Mouse (Mus musculus): ENCODE results near the gene Hspa1a. TPM values are rescaled to one million over a fixed set of nuclear protein-coding genes. Genes with fewer than 3 reads are reported as not detected.
A peak's percentile ranks its signal among the peaks of the same experiment; 100 is the strongest.
"Not testable (repeated sequence)": the region's sequence is repeated elsewhere in the genome, so short reads cannot be mapped to it uniquely, and the experiment has no call there.

Gene Hspa1a
- total RNA-seq, 2 experiments from 2014 or later: 5.5 to 49.0 TPM

DNA sequence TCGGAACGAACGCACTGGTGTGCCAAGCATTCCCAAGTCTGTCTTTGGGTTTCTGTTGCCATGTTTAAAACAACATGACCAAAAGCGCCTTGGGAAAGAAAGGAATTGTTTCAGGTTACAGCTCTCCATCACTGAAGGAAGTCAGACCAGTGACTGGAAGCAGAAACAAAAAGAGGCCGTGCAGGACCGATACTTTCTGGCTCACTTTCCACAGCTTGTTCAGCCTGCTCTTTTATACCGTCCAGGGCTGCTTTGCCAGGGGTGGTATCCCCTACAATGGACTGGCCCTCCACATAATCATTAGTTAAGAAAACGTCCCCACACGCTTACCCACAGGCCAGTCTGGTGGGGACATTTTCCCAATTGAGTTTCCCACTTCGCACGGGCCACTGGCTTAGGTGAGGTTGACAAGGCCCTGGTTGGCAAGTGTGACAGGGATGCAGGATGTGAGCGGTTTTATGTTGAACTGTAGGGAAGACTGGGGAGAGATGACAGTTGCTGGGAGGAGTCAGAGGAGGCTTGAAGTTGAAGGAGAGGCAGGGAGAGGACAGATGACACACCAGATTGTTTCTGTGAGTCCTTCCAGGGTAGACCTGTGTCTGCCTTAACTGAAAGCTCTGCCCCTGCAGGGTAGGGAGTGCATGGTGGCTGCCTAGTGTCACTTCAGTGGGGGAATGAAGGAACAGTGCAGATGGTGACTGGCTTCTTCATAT, 30.4 kb upstream of the Hspa1a start:
- ATAC-seq (replicated peaks; ENCODE audit: poor library complexity, severe bottlenecking): no peak

DNA sequence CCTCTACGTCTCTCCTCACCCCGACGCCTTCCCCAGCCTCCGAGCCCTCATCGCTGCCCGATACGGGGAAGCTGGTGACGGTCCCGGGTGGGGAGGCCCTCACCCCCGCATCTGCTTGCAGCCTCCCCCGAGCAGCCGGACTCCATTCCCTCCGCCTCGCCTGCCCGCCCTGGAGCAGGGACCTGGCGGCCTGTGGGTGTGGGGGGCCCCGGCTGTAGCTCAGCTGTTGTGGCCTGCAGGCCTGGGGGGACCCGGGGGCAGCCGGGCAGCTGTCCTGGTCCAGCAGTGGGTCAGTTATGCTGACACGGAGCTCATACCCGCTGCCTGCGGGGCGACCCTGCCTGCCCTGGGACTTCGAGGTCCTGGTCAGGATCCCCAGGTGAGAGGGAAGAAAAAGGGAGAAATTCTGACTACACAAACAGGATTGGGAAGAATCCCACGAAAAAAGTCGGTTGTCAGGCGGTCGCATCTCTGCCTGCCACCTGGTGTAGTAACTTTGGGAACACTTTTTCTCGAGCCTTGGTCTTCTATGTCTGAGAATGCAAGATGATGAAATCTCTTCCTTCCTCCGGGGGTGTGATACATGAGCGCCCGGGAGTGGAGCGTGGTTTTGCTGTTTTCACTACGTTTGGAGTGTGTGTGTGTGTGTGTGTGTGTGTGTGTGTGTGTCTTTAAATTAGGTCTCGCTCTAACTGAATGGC, 29.6 kb upstream of the Hspa1a start:
- peak; percentile 46 for ATAC-seq (replicated peaks; ENCODE audit: poor library complexity, severe bottlenecking)

DNA sequence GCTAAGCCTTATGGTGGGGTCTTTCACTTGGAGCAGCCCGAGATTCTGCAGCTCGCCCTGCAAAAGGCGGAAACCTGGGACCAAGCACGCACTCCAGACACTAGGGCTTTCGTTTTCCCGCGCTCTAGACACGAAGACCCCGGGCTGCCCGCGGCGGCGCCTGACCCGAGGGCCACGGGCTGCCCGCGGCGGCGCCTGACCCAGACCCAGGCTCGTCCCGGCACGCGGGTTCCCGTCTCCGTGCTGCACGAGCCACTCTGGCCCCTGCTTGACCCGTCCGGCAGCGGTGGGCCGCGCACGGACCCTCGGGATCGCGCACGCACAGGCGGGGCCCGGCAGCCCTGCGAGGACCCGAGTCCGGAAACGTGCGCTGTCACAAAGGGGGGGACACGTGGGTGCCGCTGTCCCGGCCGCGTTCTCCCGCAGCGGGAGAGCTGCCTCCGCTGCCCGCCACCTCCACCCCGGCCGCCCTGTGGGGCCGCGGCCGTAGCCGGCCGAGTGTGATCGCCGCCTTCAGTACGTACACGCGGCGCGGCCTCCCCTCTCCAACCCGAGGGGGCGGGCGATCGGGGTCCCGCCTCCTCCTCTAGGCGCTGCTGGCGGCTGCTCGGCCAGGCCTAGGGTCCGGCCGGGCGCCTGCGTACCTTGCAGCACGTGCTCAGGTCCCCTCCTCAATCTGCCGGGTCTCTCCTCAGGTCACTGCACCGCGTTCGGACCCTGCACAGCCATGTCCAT, 28.9 kb upstream of the Hspa1a start, which contains the start of gene Vars:
Gene Vars (plus strand): TSS at position 271 of the 735 bp plus-strand sequence.
- peak; percentile 50 for ATAC-seq (replicated peaks; ENCODE audit: poor library complexity, severe bottlenecking)

DNA sequence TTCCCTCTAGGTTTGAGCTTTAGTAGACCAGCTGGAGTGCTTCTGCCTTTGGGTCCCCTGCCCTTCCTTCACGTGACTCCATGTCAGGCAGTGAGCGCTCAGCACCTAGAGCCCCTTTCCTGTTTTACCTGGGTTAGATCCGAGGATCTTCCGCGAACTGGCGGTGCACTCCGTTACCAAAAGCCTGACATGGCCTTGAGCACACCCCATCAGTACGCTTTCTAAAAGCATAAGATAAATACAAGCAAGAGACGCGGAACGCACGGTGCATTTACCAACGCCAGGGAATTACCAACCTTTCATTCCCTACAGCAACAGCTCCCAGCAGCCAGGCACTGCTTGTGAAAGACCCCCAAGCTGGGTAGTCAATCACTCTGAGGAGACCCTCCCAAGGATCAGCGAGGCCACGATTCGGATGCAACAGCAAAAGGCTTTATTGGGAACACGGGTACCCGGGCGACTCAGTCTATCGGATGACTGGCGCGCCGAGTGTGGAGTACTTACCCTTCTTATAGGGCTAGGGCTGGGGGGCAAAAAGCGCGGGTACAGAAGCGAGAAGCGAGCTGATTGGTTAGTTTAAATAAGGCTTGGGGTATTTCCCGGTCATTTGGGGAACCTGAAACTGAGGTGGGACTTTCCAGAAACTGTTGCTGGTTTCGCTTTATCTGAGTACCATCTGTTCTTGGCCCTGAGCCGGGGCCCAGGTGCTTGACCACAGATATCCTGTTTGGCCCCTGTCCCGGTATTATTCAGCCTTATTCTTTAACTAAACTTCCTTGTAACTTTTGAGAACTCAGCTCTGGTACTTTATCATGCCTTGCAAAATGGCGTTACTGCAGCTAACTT, 28.1 kb upstream of the Hspa1a start:
- ATAC-seq (replicated peaks; ENCODE audit: poor library complexity, severe bottlenecking): peak; percentile 8; the same call in 1 of the 2 replicates

DNA sequence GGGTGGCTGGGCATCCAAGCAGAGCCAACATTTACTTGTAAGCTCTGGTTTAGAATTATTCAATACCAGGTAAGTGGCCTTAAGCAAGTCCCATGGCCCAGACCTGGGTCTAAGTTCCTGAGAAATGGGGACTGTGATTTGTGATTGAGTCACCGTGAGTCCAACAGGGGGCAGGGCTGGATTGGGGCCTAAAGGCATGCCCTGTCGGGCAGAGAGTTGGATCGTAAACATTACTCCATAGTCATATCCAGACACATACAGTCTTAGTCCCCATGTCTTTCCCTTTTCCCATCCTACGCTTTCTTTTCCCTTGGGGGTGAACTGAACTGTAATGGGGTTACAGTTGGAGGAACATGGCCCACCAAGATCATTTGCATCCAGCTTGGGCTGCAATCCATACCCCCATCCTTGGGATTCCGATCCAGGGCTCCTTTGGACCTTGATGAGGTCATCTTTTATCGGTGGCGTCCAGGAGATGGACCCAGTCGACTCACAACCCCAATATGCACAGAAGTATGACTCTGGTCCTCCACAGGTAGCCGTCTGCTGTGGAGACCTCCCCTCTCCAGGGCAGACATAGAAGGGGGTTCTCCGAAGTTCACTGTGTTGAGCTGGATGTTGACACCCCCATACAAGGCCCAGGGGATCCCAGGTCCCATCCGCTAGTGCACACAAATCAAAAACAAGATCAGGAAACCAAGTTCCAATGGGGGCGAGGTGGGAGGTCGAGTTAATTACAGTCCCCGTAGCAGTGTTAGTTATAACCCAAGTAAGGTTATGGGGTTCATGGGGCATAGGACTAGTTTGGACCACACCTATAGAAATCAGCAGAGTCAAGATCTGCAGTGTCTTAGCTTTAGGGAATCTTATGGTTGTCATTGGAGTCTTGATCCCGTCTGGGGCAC, 26.8 kb upstream of the Hspa1a start:
- no peak for ATAC-seq (replicated peaks; ENCODE audit: poor library complexity, severe bottlenecking)

DNA sequence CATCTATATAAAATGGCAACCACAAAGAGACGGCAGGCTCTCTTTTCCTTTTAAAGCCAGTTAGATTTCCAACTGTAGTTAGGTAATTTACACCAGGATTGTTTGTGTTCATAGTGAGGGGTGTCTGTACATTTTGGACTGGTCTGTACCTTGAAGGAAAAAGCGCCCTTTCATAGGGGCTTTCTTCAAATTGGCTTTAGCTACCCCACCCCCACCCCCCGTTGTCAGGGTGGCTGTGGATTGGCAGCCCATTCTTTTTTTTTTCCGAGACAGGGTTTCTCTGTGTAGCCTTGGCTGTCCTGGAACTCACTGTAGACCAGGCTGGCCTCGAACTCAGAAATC, 25.2 kb upstream of the Hspa1a start:
- no peak for ATAC-seq (replicated peaks; ENCODE audit: poor library complexity, severe bottlenecking)

DNA sequence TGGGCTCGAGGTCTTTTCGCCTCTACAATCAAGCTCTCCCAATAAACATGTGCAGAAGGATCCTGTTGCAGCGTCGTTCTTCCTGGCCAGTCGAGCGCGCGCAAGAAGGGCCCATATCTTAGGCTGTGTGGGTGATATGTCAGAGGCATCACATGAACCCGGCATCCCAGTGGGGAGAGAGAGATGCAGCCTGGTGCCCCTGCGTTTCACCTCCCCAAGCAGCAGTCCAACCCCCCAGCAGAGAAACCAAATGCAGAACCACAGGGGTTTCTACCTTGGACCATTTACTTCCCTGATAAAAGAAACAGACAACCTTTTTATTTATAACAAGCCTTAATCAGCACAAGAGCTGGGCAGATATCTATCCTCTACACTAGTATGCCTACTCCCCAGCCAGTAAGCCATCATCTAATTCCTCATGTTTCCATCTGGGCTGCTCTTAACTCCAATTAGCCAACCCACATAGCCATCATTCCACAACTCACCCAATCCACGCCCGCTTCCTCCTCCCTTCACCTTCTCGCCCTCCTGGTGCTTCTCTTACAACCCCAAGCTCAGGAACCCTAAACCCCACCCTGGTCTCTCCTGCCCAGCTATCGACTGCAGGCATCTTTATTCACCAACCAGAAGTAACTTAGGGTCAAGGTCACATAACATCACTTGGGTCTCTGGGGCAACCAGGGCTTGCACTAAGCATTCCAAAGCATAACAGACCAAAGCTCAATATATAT, 24.6 kb upstream of the Hspa1a start:
- ATAC-seq (replicated peaks; ENCODE audit: poor library complexity, severe bottlenecking): no peak

DNA sequence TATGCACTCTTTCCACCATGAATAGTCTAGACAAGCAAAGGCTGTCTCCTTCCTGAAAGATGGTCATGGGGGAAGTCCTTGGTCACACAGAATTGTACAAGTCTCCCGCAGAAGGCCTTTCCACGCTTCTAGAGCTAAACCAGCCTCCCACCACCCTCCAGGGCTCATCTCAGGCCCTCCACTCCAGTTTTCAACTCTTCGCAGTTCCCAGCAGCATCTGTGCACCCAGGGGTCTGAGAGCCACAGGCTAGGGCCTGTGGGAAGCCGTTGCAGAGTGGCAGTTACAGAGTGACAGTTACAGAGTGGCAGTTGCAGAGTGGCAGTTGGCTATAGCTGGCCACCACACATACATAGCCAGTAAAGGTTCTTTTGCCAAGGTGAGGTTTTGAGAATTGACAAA, 24.0 kb upstream of the Hspa1a start:
- ATAC-seq (replicated peaks; ENCODE audit: poor library complexity, severe bottlenecking): not testable (repeated sequence)

DNA sequence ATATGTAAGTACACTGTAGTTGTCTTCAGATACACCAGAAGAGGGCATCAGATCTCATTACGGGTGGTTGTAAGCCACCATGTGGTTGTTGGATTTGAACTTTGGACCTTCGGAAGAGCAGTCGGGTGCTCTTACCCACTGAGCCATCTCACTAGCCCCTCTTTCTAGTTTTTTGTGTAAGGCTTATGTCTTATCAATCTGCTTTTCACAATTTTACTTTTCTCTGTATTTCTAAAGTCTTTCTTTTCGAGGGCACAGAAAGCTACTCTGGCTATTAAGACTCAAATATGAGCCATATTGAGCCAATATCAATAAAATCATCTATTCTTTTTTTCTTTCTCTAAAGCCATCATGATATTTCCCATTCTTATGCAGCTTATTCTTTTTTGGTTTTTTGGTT, 23.2 kb upstream of the Hspa1a start:
- not testable (repeated sequence) for ATAC-seq (replicated peaks; ENCODE audit: poor library complexity, severe bottlenecking)

DNA sequence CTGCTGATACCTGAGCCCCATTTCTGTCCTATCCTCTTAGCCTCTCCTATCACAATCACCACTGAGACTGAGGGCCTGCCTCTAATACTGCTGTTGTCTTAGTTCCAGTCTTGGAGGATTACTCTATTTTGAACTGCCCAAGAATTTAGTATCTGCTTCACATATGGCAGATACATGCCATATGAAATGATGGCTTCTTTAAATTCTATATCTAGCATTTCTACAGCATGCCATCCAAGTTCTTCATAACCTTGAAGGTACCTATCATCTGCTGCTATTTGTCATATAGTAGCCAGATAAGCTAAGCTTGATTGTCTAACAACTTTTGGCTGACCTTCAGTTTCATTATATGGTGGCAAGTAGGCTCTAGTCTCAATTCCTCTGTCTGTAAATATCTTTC, 22.8 kb upstream of the Hspa1a start:
- no peak for ATAC-seq (replicated peaks; ENCODE audit: poor library complexity, severe bottlenecking)

DNA sequence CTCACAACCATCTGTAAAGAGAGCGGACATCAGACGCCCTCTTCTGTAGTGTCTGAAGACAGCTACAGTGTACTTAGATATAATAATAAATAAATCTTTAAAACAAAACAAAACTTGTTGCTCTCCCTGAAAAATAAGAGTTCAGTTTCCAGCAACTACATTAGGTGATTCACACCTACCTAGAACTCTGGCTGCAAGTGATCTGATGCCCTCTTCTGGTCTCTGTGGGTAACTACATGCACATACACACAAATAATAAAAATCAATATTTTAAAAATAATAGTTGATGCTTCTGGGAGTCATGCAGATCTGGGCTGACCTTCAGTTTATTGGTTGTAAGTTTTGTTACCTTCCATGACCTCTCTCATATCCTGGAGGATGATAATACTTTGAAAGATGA, 12.3 kb upstream of the Hspa1a start:
- no peak for ATAC-seq (replicated peaks; ENCODE audit: poor library complexity, severe bottlenecking)

DNA sequence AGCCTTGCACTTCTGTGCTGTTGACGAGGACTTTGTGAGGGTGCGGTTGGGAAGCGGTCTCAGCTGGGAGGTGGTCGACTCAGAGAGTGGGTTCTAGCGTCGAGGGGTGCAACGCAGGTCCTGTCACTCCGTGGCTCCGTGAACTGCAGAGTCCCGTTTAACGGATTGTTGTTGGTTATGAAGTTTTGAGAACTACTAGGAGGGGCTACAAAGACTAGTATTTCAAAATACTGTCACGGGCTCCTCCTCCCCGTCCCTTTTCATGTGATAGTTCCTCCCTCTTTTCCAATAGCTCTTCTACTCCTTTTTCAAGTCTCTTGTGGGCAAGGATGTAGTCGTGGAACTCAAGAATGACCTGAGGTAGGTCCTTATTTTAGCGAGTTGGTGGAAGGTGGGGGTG, 10.4 kb upstream of the Hspa1a start:
- peak; percentile 62 for ATAC-seq (replicated peaks; ENCODE audit: poor library complexity, severe bottlenecking)

DNA sequence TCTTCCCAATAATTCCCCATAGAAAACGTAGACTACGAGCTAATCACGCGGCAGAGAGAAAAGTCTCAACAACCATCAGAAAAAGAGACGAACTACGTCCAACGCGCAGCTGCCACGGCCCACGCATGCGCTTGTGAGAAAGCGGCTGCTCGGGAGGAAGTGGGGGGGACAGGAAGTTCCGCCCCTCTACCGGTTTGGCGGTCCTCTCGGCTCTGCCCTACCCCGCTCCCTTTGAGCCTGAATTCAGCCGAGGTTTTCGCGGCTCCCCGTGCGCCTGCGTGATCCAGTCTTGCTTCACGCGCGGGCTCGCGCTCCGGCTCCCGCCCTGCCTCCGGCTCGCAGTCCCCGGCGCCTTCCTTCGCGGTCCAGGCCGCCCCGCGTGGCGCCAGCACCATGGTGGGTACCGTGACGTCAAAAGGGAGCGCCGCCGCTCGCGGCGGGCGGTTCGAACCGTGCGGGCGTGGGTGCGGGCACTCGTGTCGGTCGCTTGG, 9.8 kb upstream of the Hspa1a start, which contains the start of gene Lsm2:
Gene Lsm2 (plus strand): TSS at position 173 of the 491 bp plus-strand sequence.
- peak; percentile 76 for ATAC-seq (replicated peaks; ENCODE audit: poor library complexity, severe bottlenecking)

DNA sequence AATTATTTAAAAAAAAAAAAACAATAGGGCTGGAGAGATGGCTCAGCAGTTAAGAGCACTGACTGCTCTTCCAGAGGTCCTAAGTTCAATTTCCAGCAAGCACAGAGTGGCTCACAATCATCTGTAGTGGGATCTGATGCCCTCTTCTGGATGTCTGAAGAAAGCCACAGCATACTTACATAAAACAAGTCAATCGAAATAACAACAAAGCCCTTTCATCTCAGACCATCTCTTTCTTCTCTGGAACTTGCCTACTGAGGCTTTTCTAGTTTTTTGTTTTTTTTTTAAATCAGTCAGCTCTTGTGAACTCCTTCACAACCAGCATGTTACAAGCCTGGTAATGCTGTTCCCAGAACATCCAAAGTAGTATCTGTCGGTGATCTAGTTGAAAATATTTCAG, 8.7 kb upstream of the Hspa1a start:
- no peak for ATAC-seq (replicated peaks; ENCODE audit: poor library complexity, severe bottlenecking)

DNA sequence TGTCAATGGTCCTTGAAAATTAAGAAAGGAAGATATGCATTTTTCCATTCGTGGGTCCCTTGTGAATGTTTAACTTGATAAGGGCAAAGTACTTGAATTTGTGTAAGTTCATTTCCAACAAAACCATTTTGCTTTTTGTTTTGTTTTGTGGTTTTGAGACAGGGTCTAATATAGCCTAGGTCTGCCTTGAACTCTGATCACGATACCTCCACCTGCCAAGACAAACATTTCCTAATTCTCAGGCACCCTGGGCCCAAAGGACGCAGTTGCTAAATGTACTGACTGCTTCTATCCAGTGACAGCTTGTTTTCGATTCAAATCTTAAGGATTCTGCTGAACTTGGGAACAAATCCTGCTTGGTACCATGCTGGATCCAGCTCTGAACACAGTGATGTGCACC, 7.7 kb upstream of the Hspa1a start:
- ATAC-seq (replicated peaks; ENCODE audit: poor library complexity, severe bottlenecking): no peak

DNA sequence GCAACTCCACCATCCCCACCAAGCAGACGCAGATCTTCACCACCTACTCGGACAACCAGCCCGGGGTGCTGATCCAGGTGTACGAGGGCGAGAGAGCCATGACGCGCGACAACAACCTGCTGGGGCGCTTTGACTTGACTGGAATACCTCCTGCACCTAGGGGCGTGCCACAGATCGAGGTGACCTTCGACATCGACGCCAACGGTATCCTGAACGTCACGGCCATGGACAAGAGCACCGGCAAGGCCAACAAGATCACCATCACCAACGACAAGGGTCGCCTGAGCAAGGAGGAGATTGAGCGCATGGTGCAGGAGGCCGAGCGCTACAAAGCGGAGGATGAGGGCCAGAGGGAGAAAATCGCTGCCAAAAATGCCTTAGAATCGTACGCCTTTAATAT, 6.3 kb upstream of the Hspa1a start:
- no peak for ATAC-seq (replicated peaks; ENCODE audit: poor library complexity, severe bottlenecking)

DNA sequence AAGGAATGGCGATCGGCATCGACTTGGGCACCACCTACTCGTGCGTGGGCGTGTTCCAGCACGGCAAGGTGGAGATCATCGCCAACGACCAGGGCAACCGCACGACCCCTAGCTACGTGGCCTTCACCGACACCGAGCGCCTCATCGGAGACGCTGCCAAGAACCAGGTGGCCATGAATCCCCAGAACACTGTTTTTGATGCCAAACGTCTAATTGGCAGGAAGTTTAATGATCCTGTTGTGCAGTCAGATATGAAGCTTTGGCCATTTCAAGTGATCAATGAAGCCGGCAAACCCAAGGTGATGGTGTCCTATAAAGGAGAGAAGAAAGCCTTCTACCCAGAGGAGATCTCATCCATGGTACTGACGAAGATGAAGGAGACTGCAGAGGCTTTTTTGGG, 5.0 kb upstream of the Hspa1a start:
- ATAC-seq (replicated peaks; ENCODE audit: poor library complexity, severe bottlenecking): no peak

Data from granulocyte monocyte progenitor cell, adult 5-6 weeks (primary cell).